Mouse (Mus musculus) megakaryocyte, adult 5-6 weeks (primary cell): ENCODE measurements around the gene Pou2f2. TPM values are rescaled to one million over a fixed set of nuclear protein-coding genes. Genes with fewer than 3 reads are reported as not detected.

ENCODE experiments used
- ATAC-seq: 2 replicates; pipeline ENCODE4 v1.8.0; 2016; ENCODE audit warnings: mild to moderate bottlenecking, inconsistent platforms; ENCODE audit not compliant: poor library complexity, severe bottlenecking
- total RNA-seq, 2 experiments: library from RNA; stranded (forward) in 1 of 2; stranded (reverse) in 1 of 2; fragments of 153-499, 151-499 nt in 1 of 2; fragments of 221-1000, 200-1000 nt in 1 of 2; gene quantifications; 2 replicates each; pipeline versions ENCODE4 v1.2.3 to v1.2.4; 2015 to 2017

Pou2f2 gene
- total RNA-seq, 2 experiments from 2014 or later, result 6.1 to 31.6 TPM

DNA sequence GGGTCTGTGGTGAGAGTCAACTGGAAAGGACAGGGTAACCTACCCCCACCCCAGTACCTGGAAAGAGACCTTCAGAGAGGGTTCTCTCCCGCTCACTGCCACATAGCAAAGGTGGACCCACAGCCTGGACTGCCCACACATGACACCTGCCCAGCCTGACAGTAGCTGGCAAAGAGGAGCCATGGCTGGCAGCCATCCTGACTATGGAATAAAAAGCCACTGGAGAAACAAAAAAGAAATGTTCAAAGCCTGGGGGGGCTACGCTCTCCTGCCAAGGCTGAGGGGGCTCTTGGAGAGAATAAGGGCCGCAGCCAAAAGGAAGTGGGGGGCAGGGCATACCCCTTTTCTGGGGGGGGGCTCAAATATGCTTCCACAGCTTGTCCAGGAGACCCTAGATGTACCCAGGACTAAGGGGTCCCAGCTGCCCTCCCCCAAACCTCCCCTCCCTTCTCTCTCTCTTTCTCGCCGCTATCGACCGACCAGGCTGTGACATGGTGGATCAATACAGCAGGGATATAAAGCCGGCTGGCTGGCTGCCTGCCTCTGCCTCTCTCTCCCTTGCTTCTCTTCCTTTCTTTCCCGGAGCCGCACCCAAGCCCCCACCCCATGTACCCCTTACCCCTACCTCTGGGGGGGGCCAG is 27.5 kb downstream of the Pou2f2 start:
- no peak for ATAC-seq

- ATAC-seq, result no peak
Observed at GRCm38 (mm10) chr7:25151009-25151408, 28.5 kb downstream of the Pou2f2 start.

- no peak for ATAC-seq
Observed at GRCm38 (mm10) chr7:25150151-25150663, 29.3 kb downstream of the Pou2f2 start.

DNA sequence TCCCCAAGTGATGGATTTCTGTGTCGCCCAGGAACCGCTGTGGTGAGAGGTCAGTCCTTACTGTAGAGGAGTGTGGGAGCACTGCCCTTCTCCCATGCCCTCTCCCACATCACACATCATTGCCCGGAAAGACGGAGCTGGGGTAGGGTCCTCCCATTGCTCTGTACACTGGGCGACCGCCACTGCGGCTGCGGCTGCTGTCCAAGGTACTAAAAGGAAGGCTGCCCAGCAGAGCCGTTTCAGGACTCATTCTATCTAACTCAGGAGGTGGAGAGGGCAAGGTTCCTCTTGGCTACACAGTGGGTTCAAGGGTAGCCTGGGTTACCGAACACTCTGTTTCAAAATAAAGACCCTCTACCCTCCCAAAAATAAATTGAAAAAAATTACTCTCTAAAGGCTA is 33.6 kb downstream of the Pou2f2 start:
- ATAC-seq, result no peak

GRCm38 (mm10) chr7:25141761-25142160 is 37.8 kb downstream of the Pou2f2 start:
- ATAC-seq, result no peak

- ATAC-seq, result no peak
Observed at GRCm38 (mm10) chr7:25137553-25137952, 42.0 kb downstream of the Pou2f2 start.

DNA sequence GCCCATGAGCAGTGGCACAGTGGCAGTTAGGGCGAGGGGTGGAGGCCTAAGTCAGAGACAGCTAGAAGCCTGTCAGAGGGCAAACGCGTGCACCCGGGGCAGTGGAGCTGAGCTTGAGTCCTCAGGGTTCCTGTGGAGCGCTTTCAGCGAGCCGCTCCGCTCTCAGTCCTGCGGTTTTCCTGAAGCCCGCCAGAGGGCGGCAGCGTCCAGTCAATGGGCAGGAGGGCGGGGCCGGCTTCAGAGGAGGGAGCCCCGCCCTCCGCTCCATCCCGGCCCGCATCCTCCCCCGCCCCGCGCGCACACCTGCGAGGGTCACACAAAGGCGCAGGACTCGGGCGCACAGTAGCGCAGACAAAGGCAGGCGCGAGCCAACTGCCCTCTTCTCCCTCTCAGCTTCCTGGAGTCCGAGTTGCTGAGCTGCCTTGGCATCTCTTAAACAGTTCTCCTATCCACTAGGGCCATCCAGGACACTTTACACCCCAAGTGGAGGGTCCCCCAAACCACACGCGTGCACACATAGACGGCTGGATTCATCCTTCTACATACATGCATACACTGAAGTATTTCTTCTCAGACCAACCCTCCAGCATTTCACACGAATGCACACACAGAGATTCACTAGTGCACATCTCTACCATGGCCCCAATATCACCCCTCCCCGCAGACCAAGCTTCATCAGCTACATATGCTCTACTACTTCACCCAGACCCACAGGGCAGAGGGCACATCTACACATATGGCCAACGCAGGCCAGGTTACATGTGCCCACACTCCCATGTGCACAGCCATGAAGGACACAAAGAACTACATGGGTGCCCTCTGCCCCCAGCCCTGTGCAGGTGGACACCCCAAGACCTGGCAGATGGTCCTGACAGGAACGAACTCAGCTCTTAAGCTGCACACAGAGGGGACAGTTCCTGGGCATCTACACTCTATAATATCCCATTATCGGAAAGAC is 46.2 kb downstream of the Pou2f2 start:
- peak; percentile 94 for ATAC-seq

DNA sequence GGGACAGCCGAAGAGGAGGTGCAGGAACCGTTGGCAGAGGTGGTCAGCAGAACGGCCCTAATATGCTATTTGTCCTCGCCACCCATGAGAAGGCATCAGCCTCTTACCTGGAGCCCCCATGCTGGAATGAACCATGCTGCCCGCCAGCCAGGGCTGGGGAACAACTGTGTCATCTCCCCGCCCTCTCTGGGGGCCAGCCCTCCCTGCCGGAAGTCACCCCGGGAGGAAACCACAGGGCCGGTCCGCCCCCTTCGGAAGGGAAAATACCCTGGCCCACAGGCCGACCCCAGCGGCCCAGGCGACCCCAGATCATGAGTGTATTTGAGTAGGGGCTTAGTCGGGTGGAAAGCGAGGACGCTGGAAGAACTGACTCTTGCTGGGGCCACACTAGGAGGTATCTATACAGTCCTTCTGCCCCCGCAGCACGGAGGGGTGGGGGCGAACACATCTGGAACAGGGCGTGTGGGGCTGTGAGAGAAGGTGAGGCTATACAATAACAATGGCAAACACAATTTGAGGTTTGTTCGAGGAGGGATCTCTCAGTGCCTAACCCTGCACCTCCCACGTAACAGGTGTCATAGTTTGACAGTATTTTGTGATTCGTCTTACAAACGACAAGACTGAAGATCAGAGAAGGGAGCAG is 47.1 kb downstream of the Pou2f2 start:
- peak; percentile 67 for ATAC-seq

DNA sequence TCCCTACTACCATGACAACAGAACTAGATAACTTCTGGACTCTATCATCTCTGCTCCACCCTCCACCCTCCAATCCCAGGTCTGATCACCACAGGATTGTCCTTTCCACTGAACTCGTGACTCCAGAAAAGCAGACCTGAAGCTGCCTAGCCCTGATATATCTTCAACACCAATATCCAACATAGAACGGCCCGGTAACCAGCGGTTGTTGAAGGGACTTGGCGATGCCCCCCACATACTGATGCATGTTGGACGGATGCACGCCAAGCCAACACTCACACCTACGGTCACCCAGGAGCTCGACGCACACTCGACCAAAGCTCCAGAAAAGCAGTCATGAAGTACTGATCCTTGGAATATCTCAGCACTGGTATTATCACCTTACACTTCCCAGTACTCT is 48.3 kb downstream of the Pou2f2 start:
- no peak for ATAC-seq

- no peak for ATAC-seq
Observed at GRCm38 (mm10) chr7:25130565-25130964, 49.0 kb downstream of the Pou2f2 start.

DNA sequence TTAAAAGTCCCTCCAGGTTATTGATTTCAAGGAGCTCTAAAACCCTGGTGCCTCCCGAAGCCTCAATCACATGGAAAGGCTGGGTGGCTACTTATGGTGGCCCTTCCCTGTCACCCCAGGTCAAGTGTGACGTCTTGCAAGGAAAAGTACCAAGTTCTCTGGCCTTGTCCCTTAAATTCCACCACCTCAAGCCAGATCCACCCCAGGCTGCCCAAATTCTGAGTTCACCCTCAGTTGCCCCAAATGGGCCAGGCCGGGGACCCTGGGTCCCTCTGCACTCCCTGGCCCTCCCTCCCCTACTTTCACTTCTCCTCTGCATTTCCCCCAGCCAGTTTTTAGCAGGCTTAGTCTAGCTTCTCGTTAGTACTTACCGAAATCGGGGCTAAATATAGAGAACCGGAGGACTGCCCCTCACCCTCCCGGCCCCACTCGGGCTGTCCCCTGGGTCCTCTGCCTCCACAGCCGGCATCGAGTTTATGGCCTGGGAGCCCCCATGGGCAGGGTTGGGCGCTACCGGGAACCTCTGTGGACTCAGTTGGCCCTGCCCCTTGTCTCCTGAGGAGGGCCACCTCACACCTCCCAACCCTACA is 50.0 kb downstream of the Pou2f2 start:
- peak; percentile 33; the same call in 1 of the 2 replicates for ATAC-seq

DNA sequence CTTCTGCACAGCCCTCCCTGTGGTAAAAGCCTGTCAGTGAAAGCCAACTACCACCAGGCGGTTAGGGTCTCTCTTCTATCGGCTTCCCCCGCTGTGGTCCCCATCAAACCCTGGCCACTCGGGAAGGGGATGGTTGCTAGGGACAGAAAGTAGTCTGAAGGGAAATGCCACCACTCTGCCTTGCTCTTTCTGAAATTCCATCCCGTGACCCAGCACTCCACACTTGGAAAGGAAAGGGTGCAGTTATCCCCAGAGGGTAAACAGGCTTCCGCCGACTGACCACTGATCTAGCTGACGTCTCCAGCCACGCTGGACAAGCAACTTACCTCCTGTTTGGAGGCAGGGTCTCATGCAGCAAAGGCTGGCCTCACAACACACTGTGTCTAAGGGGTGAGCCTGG is 51.6 kb downstream of the Pou2f2 start:
- no peak for ATAC-seq

GRCm38 (mm10) chr7:25125716-25126281 is 53.7 kb downstream of the Pou2f2 start:
- no peak for ATAC-seq

DNA sequence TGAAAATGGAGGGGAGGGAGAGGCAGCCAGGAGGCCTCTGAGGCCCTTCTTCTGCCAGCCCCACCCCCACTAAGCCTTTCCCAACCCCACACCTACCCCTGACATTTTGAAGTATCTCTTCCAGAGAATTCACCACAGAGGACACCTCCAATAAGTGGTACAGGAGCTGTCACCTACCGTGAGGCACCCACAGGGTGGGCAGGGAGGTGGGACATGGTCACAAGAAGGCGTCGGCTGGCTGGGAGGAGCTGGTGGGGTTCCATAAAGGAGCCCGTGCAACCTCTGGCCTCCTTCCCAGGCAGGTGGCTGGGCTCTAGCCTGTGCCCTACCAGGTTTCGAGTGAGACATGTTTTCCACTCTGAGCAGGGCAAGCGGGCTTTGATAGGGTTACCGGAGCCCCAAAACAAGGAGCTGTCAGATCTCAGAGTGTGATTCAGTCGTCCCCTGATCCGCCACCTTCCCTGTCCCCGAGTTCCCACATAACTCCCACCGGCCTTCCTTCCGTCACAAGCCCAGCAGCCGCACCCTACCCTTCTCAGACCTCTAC is 58.2 kb downstream of the Pou2f2 start:
- ATAC-seq, result no peak

- peak; percentile 84 for ATAC-seq
Observed at GRCm38 (mm10) chr7:25120061-25120834, 59.3 kb downstream of the Pou2f2 start.

GRCm38 (mm10) chr7:25112956-25113603 is 66.4 kb downstream of the Pou2f2 start:
- no peak for ATAC-seq

- ATAC-seq, result no peak
Observed at GRCm38 (mm10) chr7:25112178-25112955, 67.2 kb downstream of the Pou2f2 start.

GRCm38 (mm10) chr7:25110336-25110735 is 69.2 kb downstream of the Pou2f2 start:
- no peak for ATAC-seq
